ENCODE assay signal across 29 mouse cellular contexts in the genomic region with DNA sequence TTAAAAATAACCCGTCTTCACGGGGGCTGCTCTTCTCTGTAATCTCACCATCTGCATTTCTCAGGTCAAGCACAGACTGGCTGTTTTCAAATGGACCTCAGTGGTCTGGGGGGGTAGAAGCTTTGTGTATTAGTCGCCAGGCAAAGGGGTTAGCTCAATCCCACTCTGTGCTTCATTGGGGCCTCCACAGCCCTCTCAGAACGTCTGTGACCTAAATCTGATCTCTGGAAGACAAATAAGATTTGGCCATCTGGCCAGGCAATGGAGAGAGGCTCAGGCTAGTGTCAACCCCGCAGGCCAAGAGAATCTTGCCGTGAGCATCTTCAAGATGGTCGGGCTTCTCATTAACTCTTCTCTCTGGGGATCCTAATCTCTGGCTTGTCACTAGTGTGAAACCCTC. TPM values are rescaled to one million over a fixed set of nuclear protein-coding genes. Genes with fewer than 3 reads are reported as not detected.
A peak's percentile ranks its signal among the peaks of the same experiment; 100 is the strongest.
DNase-seq lines count a peak whose midpoint lies in the region; ATAC-seq and TF ChIP-seq lines count a peak whose summit lies in the region.
"Had no signal": no experiment of that assay in that cellular context is flagged by ENCODE, and none has a peak within 500 bp of the region (broad histone marks: within the 10 kb centered on the region; RNA-seq: fewer than 3 reads in every experiment).

No protein-coding gene starts in this region.

- no peak overlapping the region for H3K27ac ChIP-seq in liver, embryonic 11.5 days (ENCODE audit: low read depth, low read length)
- no peak overlapping the region for H3K27ac ChIP-seq in liver, postnatal 0 days (ENCODE audit: low read depth)
- H3K27ac ChIP-seq in lung, postnatal 0 days (ENCODE audit: low read length), result peak overlapping the region; percentile 43; the same call in 1 of the 2 replicates
- H3K27ac ChIP-seq: embryonic facial prominence, embryonic 13.5 days; embryonic facial prominence, embryonic 15.5 days; forebrain, embryonic 10.5 days; forebrain, embryonic 12.5 days had no signal

- no peak overlapping the region for H3K4me2 ChIP-seq in liver, embryonic 11.5 days
- H3K4me2 ChIP-seq in liver, postnatal 0 days (ENCODE audit: low read depth, low read length), result no peak overlapping the region
- H3K4me2 ChIP-seq in lung, postnatal 0 days (replicated peaks; ENCODE audit: low read depth, low read length), result no peak overlapping the region
- H3K4me2 ChIP-seq: embryonic facial prominence, embryonic 13.5 days; embryonic facial prominence, embryonic 15.5 days; forebrain, embryonic 12.5 days had no signal

- peak; percentile 70 for DNase-seq in heart, adult 11 months
- DNase-seq in heart, adult 18-20 months, result no peak
- peak; percentile 27 for DNase-seq in liver, embryonic 11.5 days (ENCODE audit: low spot score)
- DNase-seq in liver, postnatal 0 days, result no peak
- DNase-seq in lung, postnatal 0 days (ENCODE audit: low spot score), result peak; percentile 19
- no peak for DNase-seq in lung, postnatal 10 days
- DNase-seq in brain, adult 2 months (ENCODE audit: low read depth, low spot score), result peak; percentile 28
- no peak for DNase-seq in yolk sac, embryonic 10.5 days (ENCODE audit: low spot score)
- DNase-seq: adrenal gland, adult 8-10 months; adrenal gland, postnatal 14 days; adrenal gland, postnatal 36 days; B cell, adult 2 months; cerebellum, adult 11 months; cerebellum, adult 18-20 months; cerebellum, adult 8-10 months; cerebellum, adult 9-11 months; cerebellum, postnatal 14 days; cerebellum, postnatal 36 days; embryo, embryonic 11 days had no signal

- WGBS in liver, embryonic 11.5 days, result 71% methylated on average over 7 of the region's 7 CpGs
- 71% methylated on average over 7 of the region's 7 CpGs for WGBS in liver, postnatal 0 days (ENCODE audit: insufficient replicate concordance)
- WGBS in lung, postnatal 0 days, result 57% methylated on average over 7 of the region's 7 CpGs

- ATAC-seq in liver, embryonic 11.5 days (replicated peaks; ENCODE audit: low FRiP score), result no peak
- no peak for ATAC-seq in liver, postnatal 0 days
- ATAC-seq in lung, postnatal 0 days, result no peak
- ATAC-seq: activated CD4-positive, CD25-positive, alpha-beta regulatory T cell, adult 4 months; CD4-positive, CD25-positive, alpha-beta regulatory T cell, adult 4 months; forebrain, embryonic 14.5 days; Patski had no signal

- H3K4me1 ChIP-seq in liver, embryonic 11.5 days (replicated peaks; ENCODE audit: control insufficient read depth, insufficient read depth, low read length), result peaks cover 11% of the 10 kb centered on the region
- H3K4me1 ChIP-seq in liver, postnatal 0 days (ENCODE audit: insufficient read depth), result peaks cover 7% of the 10 kb centered on the region
- peaks cover 5% of the 10 kb centered on the region; the same call in 1 of the 2 replicates for H3K4me1 ChIP-seq in lung, postnatal 0 days (ENCODE audit: insufficient read depth, low read depth, low read length)
- H3K4me1 ChIP-seq: forebrain, embryonic 12.5 days had no signal

- TF ChIP-seq CTCF in liver, postnatal 0 days (IDR thresholded peaks at IDR 0.05; ENCODE audit: low read depth), result no peak
- no peak for TF ChIP-seq CTCF in lung, postnatal 0 days (IDR thresholded peaks at IDR 0.05)

- H3K9me3 ChIP-seq in liver, embryonic 11.5 days (ENCODE audit: control insufficient read depth, low read length), result no peaks in the 10 kb centered on the region
- H3K9me3 ChIP-seq in liver, postnatal 0 days (ENCODE audit: low read length), result no peaks in the 10 kb centered on the region
- H3K9me3 ChIP-seq in lung, postnatal 0 days (ENCODE audit: low read length), result no peaks in the 10 kb centered on the region
- H3K9me3 ChIP-seq: embryonic facial prominence, embryonic 13.5 days; embryonic facial prominence, embryonic 15.5 days; forebrain, embryonic 10.5 days; forebrain, embryonic 12.5 days; G1E had no signal

- no peaks in the 10 kb centered on the region for H3K36me3 ChIP-seq in liver, embryonic 11.5 days (ENCODE audit: control insufficient read depth, insufficient read depth, low read length)
- no peaks in the 10 kb centered on the region for H3K36me3 ChIP-seq in liver, postnatal 0 days (replicated peaks; ENCODE audit: insufficient read depth, low read length)
- H3K36me3 ChIP-seq in lung, postnatal 0 days (ENCODE audit: insufficient read depth, low read length), result no peaks in the 10 kb centered on the region
- H3K36me3 ChIP-seq: embryonic facial prominence, embryonic 13.5 days; embryonic facial prominence, embryonic 15.5 days; forebrain, embryonic 10.5 days; forebrain, embryonic 12.5 days; G1E had no signal

- H3K4me3 ChIP-seq in liver, embryonic 11.5 days (ENCODE audit: low read depth, low read length), result no peak overlapping the region
- H3K4me3 ChIP-seq in liver, postnatal 0 days (ENCODE audit: low read depth, low read length), result no peak overlapping the region
- no peak overlapping the region for H3K4me3 ChIP-seq in lung, postnatal 0 days (ENCODE audit: low read depth, low read length)
- H3K4me3 ChIP-seq: embryonic facial prominence, embryonic 13.5 days; embryonic facial prominence, embryonic 15.5 days; erythroblast, embryonic 14.5 days; forebrain, embryonic 10.5 days; forebrain, embryonic 12.5 days had no signal

- no peaks in the 10 kb centered on the region for H3K27me3 ChIP-seq in liver, embryonic 11.5 days (replicated peaks; ENCODE audit: control insufficient read depth, insufficient read depth, low read length)
- peaks cover 6% of the 10 kb centered on the region; the same call in 1 of the 2 replicates for H3K27me3 ChIP-seq in liver, postnatal 0 days (ENCODE audit: insufficient read depth, low read length)
- H3K27me3 ChIP-seq in lung, postnatal 0 days (replicated peaks; ENCODE audit: insufficient read depth, low read length), result no peaks in the 10 kb centered on the region
- H3K27me3 ChIP-seq: embryonic facial prominence, embryonic 13.5 days; embryonic facial prominence, embryonic 15.5 days; forebrain, embryonic 12.5 days; Patski had no signal

- TF ChIP-seq EP300 in liver, postnatal 0 days (IDR thresholded peaks at IDR 0.05; ENCODE audit: low read depth), result no peak
- no peak for TF ChIP-seq EP300 in lung, postnatal 0 days (IDR thresholded peaks at IDR 0.05)

- no peak overlapping the region for H3K9ac ChIP-seq in liver, embryonic 11.5 days (ENCODE audit: low read depth, low read length)
- no peak overlapping the region for H3K9ac ChIP-seq in liver, postnatal 0 days (replicated peaks)
- H3K9ac ChIP-seq in lung, postnatal 0 days (replicated peaks; ENCODE audit: low read depth), result no peak overlapping the region
- H3K9ac ChIP-seq: embryonic facial prominence, embryonic 13.5 days; embryonic facial prominence, embryonic 15.5 days; forebrain, embryonic 12.5 days had no signal

RNA-seq across cellular contexts. Expression of a gene that starts 16.5 kb away (rescaled TPM):
- total RNA-seq in heart, adult 18-20 months (2021), result 1 to 10 TPM; 5.4 to 5.6 TPM
- 38.2 and 42.3 TPM in 2 replicates for polyA plus RNA-seq in liver, embryonic 11.5 days (2014; fragmentation: Nextera tagmentation; extraction: Ambion mirVana)
- polyA plus RNA-seq in liver, postnatal 0 days (2015; fragmentation: Nextera tagmentation; extraction: Ambion mirVana), result 9.4 and 9.6 TPM in 2 replicates
- polyA plus RNA-seq in lung, postnatal 0 days (2015; fragmentation: Nextera tagmentation; extraction: Ambion mirVana), result 15.7 and 16.7 TPM in 2 replicates

RNA-seq across cellular contexts. Expression of a gene that starts 49.0 kb away (rescaled TPM):
- not detected for total RNA-seq in heart, adult 18-20 months (2021)
- 2.1 and 3.0 TPM in 2 replicates for polyA plus RNA-seq in liver, embryonic 11.5 days (2014; fragmentation: Nextera tagmentation; extraction: Ambion mirVana)
- 1.3 and 1.8 TPM in 2 replicates for polyA plus RNA-seq in liver, postnatal 0 days (2015; fragmentation: Nextera tagmentation; extraction: Ambion mirVana)
- 0.08 and 0.23 TPM in 2 replicates for polyA plus RNA-seq in lung, postnatal 0 days (2015; fragmentation: Nextera tagmentation; extraction: Ambion mirVana)
- total RNA-seq: adrenal gland, adult 8-10 months; adrenal gland, postnatal 14 days; adrenal gland, postnatal 36 days had no signal
- polyA plus RNA-seq: activated CD4-positive, CD25-positive, alpha-beta regulatory T cell, adult 4 months; embryonic facial prominence, embryonic 15.5 days; forebrain, embryonic 10.5 days; forebrain, embryonic 12.5 days; forebrain, embryonic 14.5 days had no signal

Comparison
In these comparisons a context has a peak if more than half of its experiments do, and no peak if none do; other contexts are left out.
1. DNase-seq: peak in heart, adult 11 months (single experiment), liver, embryonic 11.5 days (single experiment), lung, postnatal 0 days (single experiment) and brain, adult 2 months (single experiment); none in heart, adult 18-20 months (0 of 2), liver, postnatal 0 days (single experiment), lung, postnatal 10 days (single experiment) and yolk sac, embryonic 10.5 days (single experiment).